Mouse (Mus musculus): ENCODE measurements around the gene Ccdc73. TPM values are rescaled to one million over a fixed set of nuclear protein-coding genes. Genes with fewer than 3 reads are reported as not detected.
"Not testable (repeated sequence)": the region's sequence is repeated elsewhere in the genome, so short reads cannot be mapped to it uniquely, and the experiment has no call there.

Gene Ccdc73
- polyA plus RNA-seq, 1 experiment: 1.1 TPM

GRCm38 (mm10) chr2:104864176-104864860 is 3.3 kb upstream of the Ccdc73 start:
- Histone ChIP-seq H3K36me3 (ENCODE audit: control insufficient read depth, insufficient read depth, low read length) (no peaks in the 10 kb centered on the region), H3K27ac (ENCODE audit: insufficient read depth, low read length) (no peak overlapping the region), H3K27me3 (ENCODE audit: control insufficient read depth, insufficient read depth, low read length) (no peaks in the 10 kb centered on the region), H3K4me3 (ENCODE audit: extremely low read depth, insufficient read depth, insufficient read length) (no peak overlapping the region), H3K4me1 (ENCODE audit: control insufficient read depth, insufficient read depth, insufficient read length) (no peaks in the 10 kb centered on the region)
- TF ChIP-seq POLR2A (IDR thresholded peaks at IDR 0.05; ENCODE audit: low read depth, low read length) (no peak), CTCF (IDR thresholded peaks at IDR 0.05; ENCODE audit: extremely low read depth, insufficient read depth, insufficient read length, insufficient replicate concordance) (no peak)
- DNase-seq (ENCODE audit: low read depth in 1 of 2, low spot score in 2 of 2): no peak
- 83% methylated on average over 4 of the region's 4 CpGs for WGBS

DNA sequence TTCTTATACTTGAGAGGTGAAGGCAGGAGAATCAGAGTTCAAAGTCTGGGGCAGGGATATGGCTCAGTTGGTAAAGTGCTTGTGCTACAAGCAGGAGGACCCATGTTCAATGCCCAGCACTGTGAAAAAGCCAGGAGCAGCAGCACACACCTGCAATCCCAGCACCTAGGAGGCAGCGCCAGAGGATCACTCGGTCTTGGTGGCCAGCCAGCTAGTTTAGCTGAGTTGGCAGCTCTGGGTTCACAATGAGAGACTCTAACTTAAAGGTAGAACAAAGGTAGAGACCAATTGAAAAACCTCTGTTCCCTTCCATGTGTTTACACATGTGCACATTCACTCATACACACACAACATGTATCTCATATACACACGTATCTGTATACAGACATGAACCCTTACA is 1.5 kb downstream of the Ccdc73 start:
- Histone ChIP-seq H3K27ac (ENCODE audit: insufficient read depth, low read length) (no peak overlapping the region), H3K4me1 (ENCODE audit: control insufficient read depth, insufficient read depth, insufficient read length) (no peaks in the 10 kb centered on the region), H3K36me3 (ENCODE audit: control insufficient read depth, insufficient read depth, low read length) (no peaks in the 10 kb centered on the region), H3K4me3 (ENCODE audit: extremely low read depth, insufficient read depth, insufficient read length) (no peak overlapping the region), H3K27me3 (ENCODE audit: control insufficient read depth, insufficient read depth, low read length) (no peaks in the 10 kb centered on the region)
- WGBS: 87% methylated on average over 3 of the region's 3 CpGs
- TF ChIP-seq POLR2A (IDR thresholded peaks at IDR 0.05; ENCODE audit: low read depth, low read length) (no peak), CTCF (IDR thresholded peaks at IDR 0.05; ENCODE audit: extremely low read depth, insufficient read depth, insufficient read length, insufficient replicate concordance) (no peak)
- DNase-seq (ENCODE audit: low read depth in 1 of 2, low spot score in 2 of 2): no peak

- TF ChIP-seq CTCF (IDR thresholded peaks at IDR 0.05; ENCODE audit: extremely low read depth, insufficient read depth, insufficient read length, insufficient replicate concordance): no peak
- TF ChIP-seq POLR2A (IDR thresholded peaks at IDR 0.05; ENCODE audit: low read depth, low read length): no peak
- Histone ChIP-seq H3K4me3 (ENCODE audit: extremely low read depth, insufficient read depth, insufficient read length) (no peak overlapping the region), H3K27me3 (ENCODE audit: control insufficient read depth, insufficient read depth, low read length) (no peaks in the 10 kb centered on the region), H3K36me3 (ENCODE audit: control insufficient read depth, insufficient read depth, low read length) (no peaks in the 10 kb centered on the region), H3K27ac (ENCODE audit: insufficient read depth, low read length) (no peak overlapping the region), H3K4me1 (ENCODE audit: control insufficient read depth, insufficient read depth, insufficient read length) (no peaks in the 10 kb centered on the region)
- no peak for DNase-seq (ENCODE audit: low read depth in 1 of 2, low spot score in 2 of 2)
- WGBS: 86% methylated on average over 8 of the region's 8 CpGs
Observed at GRCm38 (mm10) chr2:104878794-104879193, 11.2 kb downstream of the Ccdc73 start.

DNA sequence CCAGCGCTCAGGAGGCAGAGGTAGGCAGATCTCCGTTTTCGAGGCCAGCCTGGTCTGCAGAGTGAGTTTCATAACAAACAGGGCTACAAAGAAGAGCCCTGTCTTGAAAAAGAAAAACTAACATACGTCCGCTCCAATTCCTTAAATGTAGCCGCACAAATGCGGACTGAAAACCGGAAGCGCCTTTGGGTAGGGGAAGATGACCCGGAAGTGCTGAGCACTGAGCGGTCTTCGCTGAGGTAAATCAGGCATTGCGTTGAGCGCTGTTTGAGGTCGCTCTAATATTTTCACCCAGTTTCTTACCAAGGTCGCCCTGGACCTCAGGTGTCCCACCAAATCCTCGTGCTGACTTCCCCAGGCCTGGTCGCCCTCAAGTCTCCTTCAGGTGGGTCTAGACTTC is 18.5 kb downstream of the Ccdc73 start:
- no peaks in the 10 kb centered on the region for H3K27me3 ChIP-seq (ENCODE audit: control insufficient read depth, insufficient read depth, low read length)
- no peak for DNase-seq (ENCODE audit: low read depth in 1 of 2, low spot score in 2 of 2)
- H3K4me3 ChIP-seq (ENCODE audit: extremely low read depth, insufficient read depth, insufficient read length): no peak overlapping the region
- H3K27ac ChIP-seq (ENCODE audit: insufficient read depth, low read length): no peak overlapping the region
- TF ChIP-seq POLR2A (IDR thresholded peaks at IDR 0.05; ENCODE audit: low read depth, low read length) (no peak), CTCF (IDR thresholded peaks at IDR 0.05; ENCODE audit: extremely low read depth, insufficient read depth, insufficient read length, insufficient replicate concordance) (no peak)
- no peaks in the 10 kb centered on the region for H3K36me3 ChIP-seq (ENCODE audit: control insufficient read depth, insufficient read depth, low read length)
- WGBS: 91% methylated on average over 18 of the region's 18 CpGs
- H3K4me1 ChIP-seq (ENCODE audit: control insufficient read depth, insufficient read depth, insufficient read length): no peaks in the 10 kb centered on the region

DNA sequence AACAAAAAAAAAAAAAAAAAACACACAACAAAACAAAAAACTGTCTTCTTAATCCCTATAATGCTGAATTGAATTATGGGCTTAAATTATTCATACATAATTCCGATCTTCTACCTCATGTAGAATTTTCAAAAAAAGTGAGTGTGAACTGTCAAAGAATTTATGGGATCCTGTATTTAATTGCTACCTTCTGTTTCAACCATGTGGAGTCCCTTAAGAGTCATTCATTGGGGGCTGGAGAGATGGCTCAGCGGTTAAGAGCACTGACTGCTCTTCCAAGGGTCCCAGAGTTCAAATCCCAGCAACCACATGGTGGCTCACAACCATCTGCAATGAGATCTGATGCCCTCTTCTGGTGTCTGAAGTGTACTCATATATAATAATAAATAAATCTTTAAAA is 19.7 kb downstream of the Ccdc73 start:
- H3K4me3 ChIP-seq (ENCODE audit: extremely low read depth, insufficient read depth, insufficient read length); H3K27me3 ChIP-seq (ENCODE audit: control insufficient read depth, insufficient read depth, low read length); H3K36me3 ChIP-seq (ENCODE audit: control insufficient read depth, insufficient read depth, low read length); H3K4me1 ChIP-seq (ENCODE audit: control insufficient read depth, insufficient read depth, insufficient read length); H3K27ac ChIP-seq (ENCODE audit: insufficient read depth, low read length); DNase-seq (ENCODE audit: low read depth in 1 of 2, low spot score in 2 of 2): not testable (repeated sequence)
- 65% methylated on average over 2 of the region's 2 CpGs for WGBS

- H3K4me1 ChIP-seq (ENCODE audit: control insufficient read depth, insufficient read depth, insufficient read length): no peaks in the 10 kb centered on the region
- H3K27ac ChIP-seq (ENCODE audit: insufficient read depth, low read length): no peak overlapping the region
- peak; percentile 39 to 67 for DNase-seq (ENCODE audit: low read depth in 1 of 2, low spot score in 2 of 2)
- 11% methylated on average over 10 of the region's 10 CpGs for WGBS
- H3K36me3 ChIP-seq (ENCODE audit: control insufficient read depth, insufficient read depth, low read length): no peaks in the 10 kb centered on the region
- H3K4me3 ChIP-seq (ENCODE audit: extremely low read depth, insufficient read depth, insufficient read length): no peak overlapping the region
- no peaks in the 10 kb centered on the region for H3K27me3 ChIP-seq (ENCODE audit: control insufficient read depth, insufficient read depth, low read length)
- TF ChIP-seq CTCF (IDR thresholded peaks at IDR 0.05; ENCODE audit: extremely low read depth, insufficient read depth, insufficient read length, insufficient replicate concordance): peak; percentile 69; the same call in 1 of the 2 replicates
- no peak for TF ChIP-seq POLR2A (IDR thresholded peaks at IDR 0.05; ENCODE audit: low read depth, low read length)
Observed at GRCm38 (mm10) chr2:104887882-104888566, 20.4 kb downstream of the Ccdc73 start.

DNA sequence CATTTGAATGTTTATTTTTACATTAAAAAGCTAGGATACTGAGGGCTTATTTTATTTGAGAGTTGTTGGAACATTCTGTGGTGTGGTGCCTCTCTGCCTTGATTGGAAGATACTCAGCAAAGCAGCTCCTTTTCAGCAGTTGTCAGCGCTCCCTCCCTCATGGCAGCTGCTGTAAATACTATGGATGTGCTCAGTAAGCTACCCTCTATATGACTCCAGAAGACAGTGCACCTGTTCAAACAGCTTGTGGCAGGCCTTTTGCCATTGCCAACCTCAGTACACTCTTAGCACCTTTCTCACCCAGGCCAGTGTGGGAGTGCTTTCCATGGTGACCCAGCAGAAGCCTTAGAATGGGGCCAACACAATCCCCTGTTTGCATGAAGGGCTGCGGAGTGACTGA is 32.4 kb downstream of the Ccdc73 start:
- Histone ChIP-seq H3K4me3 (ENCODE audit: extremely low read depth, insufficient read depth, insufficient read length) (no peak overlapping the region), H3K36me3 (ENCODE audit: control insufficient read depth, insufficient read depth, low read length) (no peaks in the 10 kb centered on the region), H3K27ac (ENCODE audit: insufficient read depth, low read length) (no peak overlapping the region), H3K4me1 (ENCODE audit: control insufficient read depth, insufficient read depth, insufficient read length) (no peaks in the 10 kb centered on the region), H3K27me3 (ENCODE audit: control insufficient read depth, insufficient read depth, low read length) (no peaks in the 10 kb centered on the region)
- WGBS: 100% methylated on average over 2 of the region's 2 CpGs
- DNase-seq (ENCODE audit: low read depth in 1 of 2, low spot score in 2 of 2): no peak
- TF ChIP-seq CTCF (IDR thresholded peaks at IDR 0.05; ENCODE audit: extremely low read depth, insufficient read depth, insufficient read length, insufficient replicate concordance) (no peak), POLR2A (IDR thresholded peaks at IDR 0.05; ENCODE audit: low read depth, low read length) (no peak)

Data from spleen, adult 2 months (tissue).